Comparison of ENCODE assay signal across 19 mouse cellular contexts in the genomic region with DNA sequence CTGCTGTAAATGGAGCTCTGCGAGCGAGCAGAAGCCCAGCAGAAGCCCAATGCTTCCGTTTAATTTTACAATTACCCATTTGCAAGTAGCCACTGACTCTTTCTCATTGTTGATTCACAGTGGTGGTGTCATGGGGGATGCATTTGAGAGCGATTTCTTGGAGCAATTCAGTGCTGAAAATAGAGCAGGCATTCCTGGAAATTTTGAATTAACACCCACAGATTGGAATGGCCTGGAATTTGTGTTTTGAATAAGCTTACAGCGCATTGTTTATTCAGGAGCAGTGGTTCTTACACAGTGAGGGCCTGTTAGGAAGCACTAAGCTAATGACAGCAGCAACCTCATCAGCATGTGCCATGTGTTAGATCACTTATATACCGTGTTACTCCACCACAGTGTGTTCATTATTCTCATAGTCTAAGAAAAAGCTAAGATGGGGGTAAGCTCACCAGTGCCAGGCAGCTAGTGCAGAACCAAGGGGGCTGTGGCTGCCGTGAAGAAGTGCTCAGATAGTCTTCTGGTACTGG.
DNase-seq lines count a peak whose midpoint lies in the region; ATAC-seq and TF ChIP-seq lines count a peak whose summit lies in the region.
"Had no signal": no experiment of that assay in that cellular context is flagged by ENCODE, and none has a peak within 500 bp of the region (broad histone marks: within the 10 kb centered on the region; RNA-seq: fewer than 3 reads in every experiment).

No protein-coding gene starts in this region.

- intact Hi-C loops in left cerebral cortex, adult 2 months (cut with DNase I) = no loop called here
- intact Hi-C loops in left cerebral cortex, postnatal 4 days (cut with DNase I) = no loop called here

- TF ChIP-seq CTCF in left cerebral cortex, adult 2 months (IDR thresholded peaks at IDR 0.05) = no peak

- no peaks in the 10 kb centered on the region for H3K9me3 ChIP-seq in forebrain, embryonic 12.5 days
- H3K9me3 ChIP-seq in forebrain, embryonic 16.5 days (ENCODE audit: control insufficient read depth, low read length) = no peaks in the 10 kb centered on the region
- H3K9me3 ChIP-seq in midbrain, embryonic 15.5 days = no peaks in the 10 kb centered on the region
- H3K9me3 ChIP-seq: embryonic facial prominence, embryonic 13.5 days; heart, embryonic 10.5 days; limb, embryonic 13.5 days; lung, embryonic 15.5 days had no signal

- no peak; the same call in 1 of the 2 replicates for ATAC-seq in forebrain, embryonic 12.5 days (ENCODE audit: low FRiP score)
- ATAC-seq in forebrain, embryonic 16.5 days = peak; percentile 75
- ATAC-seq in midbrain, embryonic 15.5 days (replicated peaks) = no peak

- H3K27me3 ChIP-seq in forebrain, embryonic 12.5 days = no peaks in the 10 kb centered on the region
- H3K27me3 ChIP-seq in forebrain, embryonic 16.5 days (replicated peaks; ENCODE audit: control insufficient read depth, insufficient read depth, low read length) = no peaks in the 10 kb centered on the region
- H3K27me3 ChIP-seq in midbrain, embryonic 15.5 days (replicated peaks) = no peaks in the 10 kb centered on the region
- H3K27me3 ChIP-seq: embryonic facial prominence, embryonic 13.5 days; limb, embryonic 13.5 days; lung, embryonic 15.5 days had no signal

- no peak overlapping the region for H3K9ac ChIP-seq in forebrain, embryonic 12.5 days
- no peak overlapping the region for H3K9ac ChIP-seq in forebrain, embryonic 16.5 days (replicated peaks; ENCODE audit: low read depth, low read length)
- H3K9ac ChIP-seq in midbrain, embryonic 15.5 days = no peak overlapping the region
- H3K9ac ChIP-seq: embryonic facial prominence, embryonic 13.5 days; limb, embryonic 13.5 days; liver, embryonic 14.5 days; lung, embryonic 15.5 days had no signal

- no peaks in the 10 kb centered on the region for H3K36me3 ChIP-seq in forebrain, embryonic 12.5 days (replicated peaks)
- H3K36me3 ChIP-seq in forebrain, embryonic 16.5 days (ENCODE audit: control insufficient read depth, insufficient read depth) = no peaks in the 10 kb centered on the region
- no peaks in the 10 kb centered on the region for H3K36me3 ChIP-seq in midbrain, embryonic 15.5 days (replicated peaks)
- H3K36me3 ChIP-seq: embryonic facial prominence, embryonic 13.5 days; heart, embryonic 10.5 days; limb, embryonic 13.5 days; lung, embryonic 15.5 days had no signal

- no peak overlapping the region for H3K4me2 ChIP-seq in forebrain, embryonic 12.5 days
- no peak overlapping the region for H3K4me2 ChIP-seq in forebrain, embryonic 16.5 days (ENCODE audit: low read length)
- H3K4me2 ChIP-seq in midbrain, embryonic 15.5 days = no peak overlapping the region
- H3K4me2 ChIP-seq: embryonic facial prominence, embryonic 13.5 days; limb, embryonic 13.5 days; lung, embryonic 15.5 days had no signal

- no peak overlapping the region for H3K4me3 ChIP-seq in left cerebral cortex, adult 2 months
- no peak overlapping the region for H3K4me3 ChIP-seq in forebrain, embryonic 12.5 days (replicated peaks)
- H3K4me3 ChIP-seq in forebrain, embryonic 16.5 days (replicated peaks; ENCODE audit: low read length) = no peak overlapping the region
- H3K4me3 ChIP-seq in midbrain, embryonic 15.5 days = no peak overlapping the region
- H3K4me3 ChIP-seq: embryonic facial prominence, embryonic 13.5 days; heart, embryonic 10.5 days; limb, embryonic 13.5 days; lung, embryonic 15.5 days had no signal

- no peak for DNase-seq in left cerebral cortex, adult 2 months (ENCODE audit: extremely low spot score in 1 of 2, low spot score in 2 of 2)
- DNase-seq in left cerebral cortex, postnatal 4 days = no peak
- DNase-seq in cerebellum, adult 9-10 months = no peak
- DNase-seq in lung, postnatal 36 days = no peak
- no peak for DNase-seq in kidney, postnatal 36 days
- DNase-seq: adrenal gland, adult 2 months; cerebellum, adult 9-11 months; kidney, adult 11 months; kidney, postnatal 14 days; thymus, adult 18-20 months had no signal

- H3K4me1 ChIP-seq in forebrain, embryonic 12.5 days = peaks cover 72% of the 10 kb centered on the region
- peaks cover 49% of the 10 kb centered on the region for H3K4me1 ChIP-seq in forebrain, embryonic 16.5 days (replicated peaks; ENCODE audit: control insufficient read depth, insufficient read depth, low read length)
- peaks cover 35% of the 10 kb centered on the region for H3K4me1 ChIP-seq in midbrain, embryonic 15.5 days
- H3K4me1 ChIP-seq: embryonic facial prominence, embryonic 13.5 days had no signal

- peak overlapping the region; percentile 59 for H3K27ac ChIP-seq in left cerebral cortex, adult 2 months
- H3K27ac ChIP-seq in forebrain, embryonic 12.5 days = peak overlapping the region; percentile 68
- peak overlapping the region; percentile 68 for H3K27ac ChIP-seq in forebrain, embryonic 16.5 days (ENCODE audit: low read length)
- peak overlapping the region; percentile 49 for H3K27ac ChIP-seq in midbrain, embryonic 15.5 days
- H3K27ac ChIP-seq: embryonic facial prominence, embryonic 13.5 days; heart, embryonic 10.5 days; limb, embryonic 13.5 days; liver, embryonic 14.5 days; lung, embryonic 15.5 days; macrophage had no signal

- WGBS in forebrain, embryonic 12.5 days = 46% methylated on average over 7 of the region's 7 CpGs
- 21% methylated on average over 7 of the region's 7 CpGs for WGBS in forebrain, embryonic 16.5 days
- WGBS in midbrain, embryonic 15.5 days = 50% methylated on average over 7 of the region's 7 CpGs
